Mouse (Mus musculus): ENCODE measurements around the gene Pla2g6. TPM values are rescaled to one million over a fixed set of nuclear protein-coding genes. Genes with fewer than 3 reads are reported as not detected.

Gene Pla2g6
- total and polyA plus RNA-seq, 2 experiments from 2014 or later, result 15.2 to 28.8 TPM

DNA sequence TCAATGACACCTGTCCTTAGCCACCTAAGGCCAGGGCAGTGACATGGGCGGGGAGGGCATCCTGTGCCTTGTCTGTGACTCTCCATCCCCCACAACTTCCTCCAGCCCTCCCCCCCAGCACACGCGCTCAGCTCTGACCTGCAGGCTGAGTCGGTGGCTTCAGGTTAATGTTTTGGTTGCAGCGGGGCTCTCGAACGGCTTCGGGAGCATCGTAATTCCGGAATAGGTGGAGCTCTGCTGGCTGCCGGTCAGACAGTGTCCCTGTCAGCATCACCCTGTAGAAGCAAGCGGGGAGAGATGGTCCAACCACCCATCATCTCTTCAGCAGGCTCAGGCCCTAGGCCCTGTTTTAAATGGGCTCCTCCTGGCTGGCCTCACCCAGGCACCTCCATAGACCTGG lies 38.7 kb downstream of the Pla2g6 start:
- no peaks in the 10 kb centered on the region for H3K9me3 ChIP-seq (ENCODE audit: low read length)
- DNase-seq (ENCODE audit: low spot score) (no peak), ATAC-seq (no peak)
- H3K27me3 ChIP-seq (ENCODE audit: insufficient read depth, low read length), result no peaks in the 10 kb centered on the region
- TF ChIP-seq CTCF (IDR thresholded peaks at IDR 0.05; ENCODE audit: low read depth), result no peak
- no peak overlapping the region for H3K27ac ChIP-seq
- H3K4me2 ChIP-seq (ENCODE audit: low read depth, low read length), result no peak overlapping the region
- 96% methylated on average over 12 of the region's 12 CpGs for WGBS
- H3K9ac ChIP-seq (replicated peaks; ENCODE audit: low read length), result no peak overlapping the region
- H3K4me3 ChIP-seq (ENCODE audit: low read length), result no peak overlapping the region
- H3K36me3 ChIP-seq (ENCODE audit: insufficient read depth, low read length), result no peaks in the 10 kb centered on the region
- H3K4me1 ChIP-seq (ENCODE audit: insufficient read depth, low read length), result no peaks in the 10 kb centered on the region

DNA sequence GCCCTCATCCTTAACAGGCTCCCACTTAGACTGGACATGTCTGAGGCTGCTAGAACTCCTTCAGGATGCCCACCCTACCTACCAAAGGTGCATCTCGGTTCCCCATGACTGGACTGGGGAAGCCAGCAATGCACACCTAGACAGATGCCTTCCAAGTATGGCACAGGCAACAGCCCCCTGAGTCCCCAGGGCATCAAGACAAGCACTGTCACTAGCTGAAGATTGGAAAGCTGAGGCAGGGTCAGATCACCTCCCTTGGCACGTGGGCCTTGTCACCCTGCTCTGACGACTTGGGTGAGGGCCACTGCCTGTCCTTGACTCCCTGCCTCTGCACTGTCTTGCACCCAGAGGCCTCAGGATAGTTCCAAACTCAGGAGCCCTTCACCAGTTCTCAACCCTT lies 39.8 kb downstream of the Pla2g6 start:
- no peak overlapping the region for H3K9ac ChIP-seq (replicated peaks; ENCODE audit: low read length)
- no peak overlapping the region for H3K4me3 ChIP-seq (ENCODE audit: low read length)
- no peak for TF ChIP-seq CTCF (IDR thresholded peaks at IDR 0.05; ENCODE audit: low read depth)
- no peak for DNase-seq (ENCODE audit: low spot score)
- H3K27me3 ChIP-seq (ENCODE audit: insufficient read depth, low read length), result no peaks in the 10 kb centered on the region
- H3K9me3 ChIP-seq (ENCODE audit: low read length), result no peaks in the 10 kb centered on the region
- no peaks in the 10 kb centered on the region for H3K4me1 ChIP-seq (ENCODE audit: insufficient read depth, low read length)
- 75% methylated on average over 3 of the region's 3 CpGs for WGBS
- ATAC-seq, result no peak
- H3K4me2 ChIP-seq (ENCODE audit: low read depth, low read length), result no peak overlapping the region
- H3K36me3 ChIP-seq (ENCODE audit: insufficient read depth, low read length), result no peaks in the 10 kb centered on the region
- no peak overlapping the region for H3K27ac ChIP-seq

DNA sequence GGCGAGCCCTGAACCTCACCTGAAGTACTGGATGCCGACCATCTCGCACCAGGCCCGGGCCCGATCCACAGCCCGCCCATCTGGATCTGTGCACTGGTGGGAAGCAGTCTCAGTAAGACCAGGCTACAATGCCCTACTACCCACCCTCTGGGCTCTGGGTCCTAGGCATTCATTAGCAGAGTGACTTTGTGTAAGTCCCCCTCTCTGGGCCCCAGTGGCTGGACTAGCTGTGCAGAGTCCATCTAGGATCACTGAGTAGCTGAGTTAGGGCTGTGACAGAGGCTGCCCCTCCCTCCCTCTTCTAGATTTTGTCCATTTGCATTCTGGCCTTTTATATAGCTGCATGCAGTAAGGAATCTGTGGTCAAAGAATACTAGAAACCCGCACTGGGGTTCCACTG lies 41.1 kb downstream of the Pla2g6 start:
- WGBS, result 88% methylated on average over 7 of the region's 7 CpGs
- Histone ChIP-seq H3K4me3 (ENCODE audit: low read length) (no peak overlapping the region), H3K36me3 (ENCODE audit: insufficient read depth, low read length) (no peaks in the 10 kb centered on the region), H3K4me1 (ENCODE audit: insufficient read depth, low read length) (no peaks in the 10 kb centered on the region), H3K4me2 (ENCODE audit: low read depth, low read length) (no peak overlapping the region), H3K9ac (replicated peaks; ENCODE audit: low read length) (no peak overlapping the region), H3K9me3 (ENCODE audit: low read length) (no peaks in the 10 kb centered on the region), H3K27ac (no peak overlapping the region), H3K27me3 (ENCODE audit: insufficient read depth, low read length) (no peaks in the 10 kb centered on the region)
- no peak for TF ChIP-seq CTCF (IDR thresholded peaks at IDR 0.05; ENCODE audit: low read depth)
- no peak for ATAC-seq
- no peak for DNase-seq (ENCODE audit: low spot score)

DNA sequence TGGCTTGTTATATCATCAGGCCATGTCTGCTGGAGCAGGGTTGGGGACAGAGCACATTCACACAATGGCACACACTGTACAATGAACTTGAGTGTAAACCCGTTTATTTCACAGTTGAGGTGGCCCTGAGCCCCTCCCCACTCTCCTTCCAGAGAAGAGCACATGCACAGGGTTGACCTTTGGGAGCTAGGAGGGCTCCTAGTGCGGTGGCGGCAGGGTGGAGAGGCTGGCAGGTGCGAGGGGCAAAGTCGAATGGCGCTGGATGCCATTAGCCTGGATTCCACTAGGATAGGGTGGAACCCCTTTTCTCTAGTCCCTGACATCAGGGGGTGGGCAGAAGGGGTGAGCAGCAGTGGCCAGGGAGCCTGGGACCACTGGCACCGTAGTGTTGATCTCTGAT lies 42.0 kb downstream of the Pla2g6 start:
- no peak for ATAC-seq
- no peak overlapping the region for H3K9ac ChIP-seq (replicated peaks; ENCODE audit: low read length)
- H3K36me3 ChIP-seq (ENCODE audit: insufficient read depth, low read length), result no peaks in the 10 kb centered on the region
- H3K4me3 ChIP-seq (ENCODE audit: low read length), result no peak overlapping the region
- no peak for DNase-seq (ENCODE audit: low spot score)
- H3K4me2 ChIP-seq (ENCODE audit: low read depth, low read length), result no peak overlapping the region
- no peak for TF ChIP-seq CTCF (IDR thresholded peaks at IDR 0.05; ENCODE audit: low read depth)
- no peaks in the 10 kb centered on the region for H3K4me1 ChIP-seq (ENCODE audit: insufficient read depth, low read length)
- no peaks in the 10 kb centered on the region for H3K27me3 ChIP-seq (ENCODE audit: insufficient read depth, low read length)
- no peak overlapping the region for H3K27ac ChIP-seq
- H3K9me3 ChIP-seq (ENCODE audit: low read length), result no peaks in the 10 kb centered on the region
- 90% methylated on average over 7 of the region's 7 CpGs for WGBS

DNA sequence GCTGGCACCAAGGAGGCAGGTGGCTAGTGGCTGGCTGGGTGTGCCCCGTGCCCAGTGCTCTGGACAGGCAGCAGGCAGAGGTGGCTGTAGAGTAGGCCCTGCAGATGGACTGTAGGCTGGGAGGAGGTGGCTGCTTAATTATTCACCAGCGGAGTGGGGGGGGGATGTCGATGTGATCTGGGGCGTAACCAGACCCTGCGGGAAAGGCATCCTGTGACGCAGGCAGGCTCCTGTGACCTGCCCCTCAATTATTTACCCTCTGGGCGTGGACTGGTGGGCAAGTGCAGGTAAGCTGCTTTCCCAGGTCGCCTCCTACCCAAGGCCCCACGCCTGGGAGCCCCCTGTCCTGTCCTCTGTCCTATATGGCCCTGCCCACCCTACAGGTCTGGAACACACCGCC lies 42.8 kb downstream of the Pla2g6 start, which contains the start of gene Baiap2l2:
Gene Baiap2l2, minus strand, starts transcription at position 139 of the 400 bp plus-strand sequence.
- no peaks in the 10 kb centered on the region for H3K27me3 ChIP-seq (ENCODE audit: insufficient read depth, low read length)
- H3K9ac ChIP-seq (replicated peaks; ENCODE audit: low read length), result no peak within 1 kb of the TSS
- 64% methylated on average over 10 of the region's 10 CpGs for WGBS
- H3K9me3 ChIP-seq (ENCODE audit: low read length), result no peaks in the 10 kb centered on the region
- H3K27ac ChIP-seq, result no peak within 1 kb of the TSS
- TF ChIP-seq CTCF (IDR thresholded peaks at IDR 0.05; ENCODE audit: low read depth), result no peak
- DNase-seq (ENCODE audit: low spot score) (no peak), ATAC-seq (no peak)
- H3K4me2 ChIP-seq (ENCODE audit: low read depth, low read length), result no peak within 1 kb of the TSS
- no peaks in the 10 kb centered on the region for H3K4me1 ChIP-seq (ENCODE audit: insufficient read depth, low read length)
- H3K4me3 ChIP-seq (ENCODE audit: low read length), result no peak within 1 kb of the TSS
- no peaks in the 10 kb centered on the region for H3K36me3 ChIP-seq (ENCODE audit: insufficient read depth, low read length)

DNA sequence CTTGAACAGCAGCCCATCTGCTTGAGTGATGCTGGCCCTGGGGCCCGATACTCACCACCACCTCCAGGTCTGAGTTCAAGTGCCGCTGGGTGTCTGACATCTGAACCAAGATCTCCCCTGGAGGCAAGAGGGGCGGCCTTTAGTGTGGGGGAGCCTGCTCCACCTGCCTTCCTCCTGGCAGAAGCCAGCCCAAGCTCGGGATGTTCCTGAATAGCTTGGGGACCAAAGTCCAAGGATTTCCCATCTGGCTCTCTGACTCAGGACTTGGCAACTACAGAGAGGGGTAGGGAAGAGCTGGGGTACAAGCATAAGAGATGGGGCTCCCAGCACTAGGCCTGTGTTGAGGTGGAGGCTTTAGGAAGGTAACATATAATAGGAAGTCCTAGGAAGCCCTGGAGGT lies 44.8 kb downstream of the Pla2g6 start:
- Histone ChIP-seq H3K27ac (no peak overlapping the region), H3K4me1 (ENCODE audit: insufficient read depth, low read length) (no peaks in the 10 kb centered on the region), H3K27me3 (ENCODE audit: insufficient read depth, low read length) (no peaks in the 10 kb centered on the region), H3K36me3 (ENCODE audit: insufficient read depth, low read length) (no peaks in the 10 kb centered on the region), H3K4me2 (ENCODE audit: low read depth, low read length) (no peak overlapping the region), H3K9ac (replicated peaks; ENCODE audit: low read length) (no peak overlapping the region), H3K4me3 (ENCODE audit: low read length) (no peak overlapping the region), H3K9me3 (ENCODE audit: low read length) (no peaks in the 10 kb centered on the region)
- no peak for ATAC-seq
- no peak for TF ChIP-seq CTCF (IDR thresholded peaks at IDR 0.05; ENCODE audit: low read depth)
- no peak for DNase-seq (ENCODE audit: low spot score)
- WGBS, result 81% methylated on average over 4 of the region's 4 CpGs

DNA sequence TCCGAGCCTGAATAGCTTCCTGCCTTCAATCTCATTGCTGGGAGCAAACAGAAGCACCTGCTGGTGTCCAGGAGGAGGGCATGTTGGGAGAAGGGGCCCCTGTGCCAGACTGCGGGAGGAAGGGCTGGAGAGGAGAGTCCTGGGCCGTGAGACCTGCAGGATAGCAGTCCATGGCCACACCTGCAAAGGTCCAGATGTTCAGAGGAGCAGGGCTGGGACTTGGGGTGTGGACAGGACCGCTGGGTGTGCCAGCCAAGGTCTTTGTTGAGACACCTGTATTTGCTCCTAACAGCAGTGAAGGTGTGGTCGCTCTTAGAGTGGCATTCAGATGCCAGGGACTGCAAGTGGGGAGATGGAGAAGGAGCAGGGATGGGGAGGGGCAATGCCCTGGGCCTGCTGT lies 45.8 kb downstream of the Pla2g6 start:
- Histone ChIP-seq H3K27ac (no peak overlapping the region), H3K36me3 (ENCODE audit: insufficient read depth, low read length) (no peaks in the 10 kb centered on the region), H3K4me1 (ENCODE audit: insufficient read depth, low read length) (no peaks in the 10 kb centered on the region), H3K4me2 (ENCODE audit: low read depth, low read length) (no peak overlapping the region), H3K9me3 (ENCODE audit: low read length) (no peaks in the 10 kb centered on the region), H3K4me3 (ENCODE audit: low read length) (no peak overlapping the region), H3K9ac (replicated peaks; ENCODE audit: low read length) (no peak overlapping the region), H3K27me3 (ENCODE audit: insufficient read depth, low read length) (no peaks in the 10 kb centered on the region)
- WGBS, result 86% methylated on average over 5 of the region's 5 CpGs
- DNase-seq (ENCODE audit: low spot score) (no peak), ATAC-seq (no peak)
- TF ChIP-seq CTCF (IDR thresholded peaks at IDR 0.05; ENCODE audit: low read depth), result no peak

Measured in hindbrain, postnatal 0 days (tissue).